Mouse (Mus musculus) kidney, adult 11 months (tissue): ENCODE data around the gene Iars.
"Not testable (repeated sequence)": the region's sequence is repeated elsewhere in the genome, so short reads cannot be mapped to it uniquely, and the experiment has no call there.

ENCODE experiments used
- DNase-seq: peaks from one replicate; pipeline ENCODE4 v3.0.0; 2022

Gene Iars

DNA sequence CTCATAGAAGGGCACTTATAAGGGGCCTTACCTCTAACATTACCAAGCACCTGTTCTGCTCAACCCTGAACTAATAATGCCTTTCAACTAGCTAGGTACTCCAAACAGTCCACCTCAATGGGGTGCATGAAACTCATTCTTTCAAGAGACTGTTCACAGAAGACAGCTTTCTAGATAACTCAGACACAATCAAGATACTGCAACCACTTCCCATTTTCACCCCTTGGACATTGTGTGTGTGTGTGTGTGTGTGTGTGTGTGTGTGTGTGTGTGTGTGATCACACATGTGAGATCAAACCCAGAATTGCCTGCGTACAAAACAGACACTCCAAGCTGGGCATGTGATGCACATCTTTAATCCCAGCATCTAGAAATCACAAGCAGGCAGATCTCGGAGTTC lies 56.1 kb downstream of the Iars start:
- DNase-seq, result no peak

DNA sequence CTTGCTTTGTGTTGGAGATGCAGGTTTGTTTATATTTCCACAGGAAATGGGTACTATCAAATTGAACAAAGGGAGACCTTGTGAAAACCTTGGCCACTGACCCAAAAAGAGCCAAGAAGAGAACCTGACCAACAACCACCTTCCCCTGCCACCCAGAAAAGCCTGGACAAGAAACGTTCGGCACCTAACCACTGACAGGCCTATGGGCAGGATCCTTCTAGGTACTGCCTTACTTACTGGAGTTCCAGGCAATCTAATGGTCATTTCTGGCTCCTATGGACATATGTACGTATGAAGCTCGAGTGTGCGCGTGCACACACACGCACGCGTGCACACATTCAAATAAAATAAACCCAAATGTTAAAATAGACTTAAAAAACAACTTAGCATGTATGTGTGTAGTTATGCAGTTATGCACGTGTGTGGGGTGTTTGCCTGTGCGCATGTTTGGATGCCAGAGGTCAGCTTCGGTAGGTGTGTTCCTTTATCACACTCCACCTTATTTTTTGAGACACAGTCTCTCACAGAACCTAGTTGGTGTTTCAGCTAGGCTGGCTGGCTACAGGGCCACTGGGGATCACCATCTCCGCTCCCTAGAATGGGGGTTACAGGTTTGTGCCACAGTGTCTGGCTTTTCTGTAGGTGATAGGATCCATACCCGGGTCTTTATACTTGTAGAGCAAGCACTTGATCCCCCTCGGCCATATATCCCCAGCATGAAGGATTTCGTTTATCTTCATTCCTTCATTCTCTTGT lies 59.6 kb downstream of the Iars start:
- DNase-seq, result no peak

DNA sequence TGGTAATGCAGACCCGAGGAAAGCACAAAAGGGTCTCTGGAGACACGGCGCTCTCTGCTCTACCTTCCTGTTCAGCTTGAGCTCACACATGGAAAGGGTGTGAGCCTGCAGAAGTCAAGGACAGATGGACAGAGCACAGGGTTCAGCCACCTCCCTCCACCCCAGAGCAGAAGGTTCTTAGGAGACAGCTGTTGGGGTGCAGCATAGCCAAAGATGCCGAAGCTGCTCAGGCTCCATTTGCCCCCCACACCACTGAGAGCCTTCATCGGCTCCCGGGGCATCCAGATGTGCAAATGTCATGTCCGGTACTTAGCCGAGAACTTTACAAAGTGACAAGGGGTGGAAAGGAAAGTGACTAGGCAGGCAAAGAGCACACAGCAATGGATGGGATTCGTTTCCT lies 74.7 kb downstream of the Iars start:
- no peak for DNase-seq

DNA sequence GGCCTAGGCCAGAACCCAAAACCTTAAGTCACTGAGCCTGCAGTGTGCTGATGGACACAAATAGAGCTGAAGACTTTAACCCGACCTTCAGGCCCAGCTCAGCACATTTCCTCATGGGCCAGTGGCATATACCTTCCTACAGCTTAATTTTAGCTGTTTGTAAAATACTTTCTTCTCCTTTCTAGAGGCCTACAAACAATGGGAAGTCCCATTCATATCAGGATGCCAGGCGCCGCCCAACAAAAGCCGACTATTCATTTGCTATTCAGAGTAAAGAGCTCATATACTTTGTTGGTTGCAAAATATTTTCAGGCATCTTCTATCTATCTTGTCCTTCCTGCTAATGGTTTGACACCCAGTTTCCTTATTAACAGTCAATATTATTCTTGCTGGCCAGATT lies 76.1 kb downstream of the Iars start:
- no peak for DNase-seq

DNA sequence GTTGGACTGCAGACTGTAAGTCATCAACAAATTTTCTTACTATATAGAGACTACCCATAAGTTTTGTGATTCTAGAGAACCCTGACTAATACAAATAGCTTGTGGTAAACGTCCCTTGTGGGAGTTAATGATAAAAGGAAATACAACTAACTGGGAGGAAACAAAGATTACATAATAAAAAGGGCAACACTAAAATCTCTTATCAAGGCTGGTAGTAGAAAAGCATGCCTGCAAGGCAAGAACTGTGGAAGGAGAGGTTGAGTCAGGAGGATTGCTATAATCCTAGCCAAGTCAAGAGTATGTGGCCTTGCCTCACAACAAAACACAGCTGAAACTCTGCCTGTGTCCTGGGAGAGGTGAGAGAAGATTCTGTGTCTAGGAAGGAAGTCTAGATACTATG lies 78.8 kb downstream of the Iars start:
- no peak for DNase-seq

DNA sequence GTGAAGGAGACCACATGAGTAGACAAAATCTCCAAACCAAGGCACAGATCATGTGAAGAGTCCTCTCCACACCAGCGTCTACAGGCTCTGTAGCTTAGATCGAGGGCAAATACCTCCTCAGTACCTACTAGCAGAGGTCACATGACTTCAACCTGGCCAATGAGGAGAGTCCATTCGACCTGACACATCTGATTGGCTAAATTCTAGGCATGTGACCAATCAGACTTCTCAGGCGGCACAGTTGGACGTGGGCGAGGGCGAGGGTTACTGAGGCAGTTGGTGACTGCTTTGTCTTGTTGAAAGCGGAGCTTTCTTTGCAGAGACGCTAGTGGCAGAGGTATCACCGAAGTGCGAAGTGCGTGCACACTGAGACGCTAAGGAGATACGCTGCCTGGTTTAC lies 80.3 kb downstream of the Iars start:
- no peak for DNase-seq

DNA sequence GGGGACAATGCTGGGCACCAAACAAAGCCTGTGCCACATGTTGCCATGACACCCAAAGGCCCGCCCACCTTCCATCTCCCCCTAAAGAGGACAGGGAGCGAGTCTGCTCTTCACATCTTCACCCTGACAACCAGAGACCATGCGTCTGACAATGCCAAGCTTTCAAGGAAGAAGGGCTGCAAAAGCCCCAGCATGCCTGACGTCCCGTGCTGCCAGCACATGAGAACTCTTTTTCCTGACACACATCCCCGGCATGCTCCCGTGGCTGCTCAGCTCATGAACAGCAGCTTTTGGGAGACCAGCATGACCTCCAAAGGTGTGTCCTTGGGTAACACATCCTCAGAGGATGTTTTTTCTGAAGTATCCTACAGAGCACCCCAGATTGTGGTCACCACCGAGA lies 83.4 kb downstream of the Iars start:
- DNase-seq, result no peak

DNA sequence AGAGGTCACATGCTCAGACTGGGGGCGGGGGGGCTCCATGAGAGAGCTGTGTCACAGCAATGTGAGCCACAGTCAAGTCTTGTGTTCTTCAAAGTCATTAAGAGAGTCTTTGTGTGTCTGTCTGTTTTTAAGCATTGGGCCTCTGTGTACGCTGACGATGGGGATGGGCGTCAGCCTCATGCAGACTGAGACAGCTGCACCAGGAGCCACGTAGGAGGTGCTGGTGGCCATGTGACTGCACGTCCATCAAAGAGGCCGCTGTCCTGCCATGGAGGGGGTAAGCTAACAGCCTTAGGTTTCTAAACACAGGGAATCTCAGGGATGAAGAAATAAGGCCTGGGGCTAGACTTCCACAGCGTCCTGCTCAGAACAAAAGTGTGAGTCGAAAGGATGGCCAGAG lies 84.4 kb downstream of the Iars start:
- DNase-seq, result no peak

DNA sequence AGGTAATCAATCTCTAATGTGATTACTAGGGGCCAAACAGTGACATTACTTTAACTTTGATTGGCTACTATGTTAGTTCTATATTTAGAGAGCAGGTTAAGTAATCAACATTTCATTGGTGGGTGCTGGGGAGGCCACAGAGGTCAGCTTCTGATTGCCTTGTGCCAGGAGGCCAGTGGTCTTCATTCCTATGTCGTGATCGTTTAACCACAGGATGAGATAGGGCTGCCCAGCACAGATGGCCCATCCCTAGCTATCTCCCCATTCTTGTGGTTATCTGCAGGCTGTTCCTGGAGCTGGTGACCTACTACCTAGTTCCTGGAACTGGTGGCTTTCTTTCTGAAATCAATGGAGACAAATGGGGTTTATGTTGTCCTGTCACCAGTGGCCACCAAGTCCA lies 86.1 kb downstream of the Iars start:
- DNase-seq, result no peak

DNA sequence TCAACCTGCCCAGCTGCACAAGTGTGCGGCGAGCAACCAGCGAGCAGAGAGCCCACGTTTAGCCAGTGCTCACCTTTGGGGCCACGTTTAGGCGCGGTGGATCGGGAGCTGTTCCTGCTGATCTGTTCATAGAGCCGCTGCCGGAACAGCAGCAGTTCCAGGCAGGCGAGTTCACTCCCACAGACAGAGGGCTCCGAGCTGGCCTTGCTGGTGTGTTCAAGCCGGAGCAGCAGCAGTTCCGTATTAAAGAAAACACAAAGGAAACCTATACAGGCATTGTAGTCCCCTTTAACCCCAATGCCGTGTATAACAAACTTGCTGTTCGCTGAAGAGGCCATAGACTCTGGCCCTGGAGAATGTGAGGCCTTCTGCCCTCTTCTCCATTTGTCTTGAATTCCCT lies 87.2 kb downstream of the Iars start:
- no peak for DNase-seq

DNA sequence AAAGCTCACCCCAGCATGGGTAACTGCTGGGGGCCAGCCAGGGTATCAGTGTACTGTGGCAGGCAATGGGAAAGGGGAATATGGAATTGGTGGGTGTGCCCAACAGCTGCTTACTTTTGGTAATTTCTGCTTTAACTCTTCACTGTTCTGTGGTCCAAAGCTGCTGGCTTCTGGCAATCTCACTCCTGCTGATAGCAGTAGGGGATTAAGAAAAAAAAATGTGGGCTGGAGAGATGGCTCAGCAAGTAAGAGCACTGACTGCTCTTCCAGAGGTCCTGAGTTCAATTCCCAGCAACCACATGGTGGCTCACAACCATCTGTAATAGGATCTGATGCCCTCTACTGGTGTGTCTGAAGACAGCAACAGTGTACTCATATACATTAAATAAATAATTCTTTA lies 89.6 kb downstream of the Iars start:
- DNase-seq, result not testable (repeated sequence)
